Mouse (Mus musculus): Measurements from ENCODE around the gene Tmem120b. TPM values are rescaled to one million over a fixed set of nuclear protein-coding genes. Genes with fewer than 3 reads are reported as not detected.

The Tmem120b gene
- polyA plus RNA-seq, 1 experiment: 9.4 TPM

- TF ChIP-seq GATA1 (IDR thresholded peaks at IDR 0.05; ENCODE audit: low read length) (no peak), TAL1 (IDR thresholded peaks at IDR 0.05; ENCODE audit: low read length) (no peak)
- Histone ChIP-seq H3K4me1 (ENCODE audit: control insufficient read depth) (peaks cover 61% of the 10 kb centered on the region), H3K9me3 (ENCODE audit: control insufficient read depth, low read length) (no peaks in the 10 kb centered on the region), H3K4me3 (replicated peaks) (no peak overlapping the region), H3K36me3 (ENCODE audit: control insufficient read depth) (peaks cover 96% of the 10 kb centered on the region), H3K27me3 (ENCODE audit: control insufficient read depth) (no peaks in the 10 kb centered on the region)
These were observed 83.6 kb downstream of the Tmem120b start for GRCm38 (mm10) chr5:123151707-123152362.

GRCm38 (mm10) chr5:123152901-123153300 lies 84.7 kb downstream of the Tmem120b start:
- no peaks in the 10 kb centered on the region for H3K9me3 ChIP-seq (ENCODE audit: control insufficient read depth, low read length)
- H3K27me3 ChIP-seq (ENCODE audit: control insufficient read depth): no peaks in the 10 kb centered on the region
- peaks cover 51% of the 10 kb centered on the region for H3K4me1 ChIP-seq (ENCODE audit: control insufficient read depth)
- no peak for TF ChIP-seq GATA1 (IDR thresholded peaks at IDR 0.05; ENCODE audit: low read length)
- no peak overlapping the region for H3K4me3 ChIP-seq (replicated peaks)
- H3K36me3 ChIP-seq (ENCODE audit: control insufficient read depth): peaks cover 96% of the 10 kb centered on the region

- Histone ChIP-seq H3K27me3 (ENCODE audit: control insufficient read depth) (no peaks in the 10 kb centered on the region), H3K4me1 (ENCODE audit: control insufficient read depth) (peaks cover 25% of the 10 kb centered on the region), H3K36me3 (ENCODE audit: control insufficient read depth) (peaks cover 97% of the 10 kb centered on the region), H3K9me3 (ENCODE audit: control insufficient read depth, low read length) (no peaks in the 10 kb centered on the region), H3K4me3 (replicated peaks) (no peak overlapping the region)
- TF ChIP-seq GATA1 (IDR thresholded peaks at IDR 0.05; ENCODE audit: low read length): no peak
- no peak for TF ChIP-seq TAL1 (IDR thresholded peaks at IDR 0.05; ENCODE audit: low read length)
These were observed 87.2 kb downstream of the Tmem120b start for GRCm38 (mm10) chr5:123155425-123155824.

GRCm38 (mm10) chr5:123156763-123157162 lies 88.5 kb downstream of the Tmem120b start:
- no peaks in the 10 kb centered on the region for H3K9me3 ChIP-seq (ENCODE audit: control insufficient read depth, low read length)
- no peak overlapping the region for H3K4me3 ChIP-seq (replicated peaks)
- no peak for TF ChIP-seq GATA1 (IDR thresholded peaks at IDR 0.05; ENCODE audit: low read length)
- TF ChIP-seq TAL1 (IDR thresholded peaks at IDR 0.05; ENCODE audit: low read length): no peak
- H3K4me1 ChIP-seq (ENCODE audit: control insufficient read depth): peaks cover 12% of the 10 kb centered on the region
- peaks cover 97% of the 10 kb centered on the region for H3K36me3 ChIP-seq (ENCODE audit: control insufficient read depth)
- H3K27me3 ChIP-seq (ENCODE audit: control insufficient read depth): no peaks in the 10 kb centered on the region

- Histone ChIP-seq H3K4me1 (ENCODE audit: control insufficient read depth) (peaks cover 4% of the 10 kb centered on the region), H3K9me3 (ENCODE audit: control insufficient read depth, low read length) (no peaks in the 10 kb centered on the region), H3K36me3 (ENCODE audit: control insufficient read depth) (peaks cover 96% of the 10 kb centered on the region), H3K4me3 (replicated peaks) (no peak overlapping the region), H3K27me3 (ENCODE audit: control insufficient read depth) (no peaks in the 10 kb centered on the region)
- no peak for TF ChIP-seq TAL1 (IDR thresholded peaks at IDR 0.05; ENCODE audit: low read length)
- TF ChIP-seq GATA1 (IDR thresholded peaks at IDR 0.05; ENCODE audit: low read length): no peak
These were observed 89.8 kb downstream of the Tmem120b start for GRCm38 (mm10) chr5:123157972-123158371.

- TF ChIP-seq GATA1 (IDR thresholded peaks at IDR 0.05; ENCODE audit: low read length) (no peak), TAL1 (IDR thresholded peaks at IDR 0.05; ENCODE audit: low read length) (no peak)
- Histone ChIP-seq H3K4me1 (ENCODE audit: control insufficient read depth) (peaks cover 3% of the 10 kb centered on the region), H3K27me3 (ENCODE audit: control insufficient read depth) (no peaks in the 10 kb centered on the region), H3K4me3 (replicated peaks) (no peak overlapping the region), H3K36me3 (ENCODE audit: control insufficient read depth) (peaks cover 96% of the 10 kb centered on the region), H3K9me3 (ENCODE audit: control insufficient read depth, low read length) (no peaks in the 10 kb centered on the region)
These were observed 91.2 kb downstream of the Tmem120b start for GRCm38 (mm10) chr5:123159446-123159845.

GRCm38 (mm10) chr5:123159866-123160265 lies 91.7 kb downstream of the Tmem120b start:
- H3K36me3 ChIP-seq (ENCODE audit: control insufficient read depth): peaks cover 96% of the 10 kb centered on the region
- peaks cover 3% of the 10 kb centered on the region for H3K4me1 ChIP-seq (ENCODE audit: control insufficient read depth)
- no peaks in the 10 kb centered on the region for H3K27me3 ChIP-seq (ENCODE audit: control insufficient read depth)
- H3K4me3 ChIP-seq (replicated peaks): no peak overlapping the region
- TF ChIP-seq TAL1 (IDR thresholded peaks at IDR 0.05; ENCODE audit: low read length): no peak
- no peak for TF ChIP-seq GATA1 (IDR thresholded peaks at IDR 0.05; ENCODE audit: low read length)
- no peaks in the 10 kb centered on the region for H3K9me3 ChIP-seq (ENCODE audit: control insufficient read depth, low read length)

- TF ChIP-seq GATA1 (IDR thresholded peaks at IDR 0.05; ENCODE audit: low read length) (no peak), TAL1 (IDR thresholded peaks at IDR 0.05; ENCODE audit: low read length) (no peak)
- no peaks in the 10 kb centered on the region for H3K9me3 ChIP-seq (ENCODE audit: control insufficient read depth, low read length)
- peaks cover 2% of the 10 kb centered on the region for H3K4me1 ChIP-seq (ENCODE audit: control insufficient read depth)
- H3K4me3 ChIP-seq (replicated peaks): no peak overlapping the region
- no peaks in the 10 kb centered on the region for H3K27me3 ChIP-seq (ENCODE audit: control insufficient read depth)
- H3K36me3 ChIP-seq (ENCODE audit: control insufficient read depth): peaks cover 91% of the 10 kb centered on the region
These were observed 92.1 kb downstream of the Tmem120b start for GRCm38 (mm10) chr5:123160341-123160740.

- Histone ChIP-seq H3K27me3 (ENCODE audit: control insufficient read depth) (no peaks in the 10 kb centered on the region), H3K4me1 (ENCODE audit: control insufficient read depth) (peaks cover 9% of the 10 kb centered on the region), H3K4me3 (replicated peaks) (no peak overlapping the region), H3K9me3 (ENCODE audit: control insufficient read depth, low read length) (no peaks in the 10 kb centered on the region), H3K36me3 (ENCODE audit: control insufficient read depth) (peaks cover 91% of the 10 kb centered on the region)
- TF ChIP-seq TAL1 (IDR thresholded peaks at IDR 0.05; ENCODE audit: low read length): no peak
- no peak for TF ChIP-seq GATA1 (IDR thresholded peaks at IDR 0.05; ENCODE audit: low read length)
These were observed 94.7 kb downstream of the Tmem120b start for GRCm38 (mm10) chr5:123162942-123163341.

- Histone ChIP-seq H3K4me1 (ENCODE audit: control insufficient read depth) (peaks cover 22% of the 10 kb centered on the region), H3K4me3 (replicated peaks) (no peak overlapping the region)
These were observed 98.2 kb downstream of the Tmem120b start for GRCm38 (mm10) chr5:123166437-123166836.

More at GRCm38 (mm10) chr5:123166437-123166836, 98.2 kb downstream of the Tmem120b start:
- Histone ChIP-seq H3K27me3 (ENCODE audit: control insufficient read depth) (no peaks in the 10 kb centered on the region), H3K9me3 (ENCODE audit: control insufficient read depth, low read length) (no peaks in the 10 kb centered on the region), H3K36me3 (ENCODE audit: control insufficient read depth) (peaks cover 70% of the 10 kb centered on the region)
- TF ChIP-seq TAL1 (IDR thresholded peaks at IDR 0.05; ENCODE audit: low read length): no peak
- no peak for TF ChIP-seq GATA1 (IDR thresholded peaks at IDR 0.05; ENCODE audit: low read length)

Other genes with a start within 250 kb of the Tmem120b start
- 22.5 and 37.0 TPM in 2 replicates for gene Anapc5, start 247.1 kb upstream of the Tmem120b start, polyA plus RNA-seq (2012)
- gene Rnf34, start 218.4 kb upstream of the Tmem120b start, polyA plus RNA-seq (2012): 0.64 and 0.77 TPM in 2 replicates
- 2.1 and 2.4 TPM in 2 replicates for gene Kdm2b, start 78.6 kb upstream of the Tmem120b start, polyA plus RNA-seq (2012)
- 0.88 and 1.4 TPM in 2 replicates for gene Orai1, start 53.3 kb upstream of the Tmem120b start, polyA plus RNA-seq (2012)
- gene Morn3, start 21.4 kb upstream of the Tmem120b start, polyA plus RNA-seq (2012): not detected in 2 replicates
- 0.38 and 0.52 TPM in 2 replicates for gene Rhof, start 64.3 kb downstream of the Tmem120b start, polyA plus RNA-seq (2012)
- gene Setd1b, start 73.8 kb downstream of the Tmem120b start, polyA plus RNA-seq (2012): 3.3 and 3.9 TPM in 2 replicates
- gene Psmd9, start 101.0 kb downstream of the Tmem120b start, polyA plus RNA-seq (2012): 27.7 and 28.4 TPM in 2 replicates
- not detected in 2 replicates for gene Hpd, start 114.3 kb downstream of the Tmem120b start, polyA plus RNA-seq (2012)
- 0.02 and 0.06 TPM in 2 replicates for gene Wdr66, start 183.7 kb downstream of the Tmem120b start, polyA plus RNA-seq (2012)